Comparison of ENCODE assay signal across 21 mouse cellular contexts in the genomic region with DNA sequence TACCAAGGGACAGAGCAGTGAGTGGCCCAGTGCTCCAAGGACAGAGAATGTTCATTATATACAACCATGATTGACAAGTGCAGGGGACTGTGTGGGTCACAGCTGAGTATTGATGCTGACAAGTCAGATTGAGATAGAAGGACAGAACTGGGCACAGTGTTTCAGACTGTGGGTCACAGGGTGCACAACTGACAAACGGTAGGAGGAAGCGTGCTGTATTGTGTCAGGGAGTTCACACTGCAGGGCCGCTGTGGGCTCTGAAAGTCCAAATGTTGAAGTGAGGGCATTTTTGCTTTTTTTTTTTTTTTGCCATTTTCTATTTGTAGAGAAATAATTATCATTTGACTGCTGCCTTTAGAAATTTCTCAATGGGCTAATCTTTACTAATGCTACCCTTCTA.
"Had no signal": no experiment of that assay in that cellular context is flagged by ENCODE, and none has a peak within 500 bp of the region (broad histone marks: within the 10 kb centered on the region; RNA-seq: fewer than 3 reads in every experiment).

No protein-coding gene starts in this region.

- H3K4me2 ChIP-seq: lung, embryonic 15.5 days; midbrain, embryonic 12.5 days; neural tube, embryonic 13.5 days; neural tube, embryonic 15.5 days had no signal

- H3K9ac ChIP-seq: liver, postnatal 0 days; lung, embryonic 15.5 days; midbrain, embryonic 12.5 days; neural tube, embryonic 13.5 days; neural tube, embryonic 15.5 days had no signal

- ATAC-seq: liver, postnatal 0 days; lung, postnatal 0 days; midbrain, embryonic 16.5 days had no signal

- DNase-seq: liver, postnatal 0 days; lung, adult 2 months; lung, postnatal 14 days; lung, postnatal 4 days; midbrain, embryonic 14.5 days; retina, postnatal 1 day; right cerebral cortex, adult 18-20 months; right cerebral cortex, postnatal 25 days; right cerebral cortex, postnatal 4 days; spleen, adult 18-20 months; thymus, adult 18-20 months; thymus, postnatal 14 days; thymus, postnatal 36 days had no signal

- H3K9me3 ChIP-seq: lung, embryonic 15.5 days; midbrain, embryonic 10.5 days; midbrain, embryonic 12.5 days; neural tube, embryonic 13.5 days; neural tube, embryonic 15.5 days had no signal

- H3K27me3 ChIP-seq: lung, embryonic 15.5 days; midbrain, embryonic 12.5 days; neural tube, embryonic 13.5 days; neural tube, embryonic 15.5 days had no signal

- H3K4me3 ChIP-seq: lung, embryonic 15.5 days; midbrain, embryonic 10.5 days; midbrain, embryonic 12.5 days; myocyte; neural tube, embryonic 13.5 days; neural tube, embryonic 15.5 days had no signal

- H3K36me3 ChIP-seq: lung, embryonic 15.5 days; midbrain, embryonic 10.5 days; midbrain, embryonic 12.5 days; neural tube, embryonic 13.5 days; neural tube, embryonic 15.5 days had no signal

- H3K4me1 ChIP-seq: midbrain, embryonic 10.5 days; neural tube, embryonic 15.5 days had no signal

- H3K27ac ChIP-seq: lung, embryonic 15.5 days; midbrain, embryonic 10.5 days; midbrain, embryonic 12.5 days; neural tube, embryonic 13.5 days; neural tube, embryonic 15.5 days had no signal
